Mouse (Mus musculus) E14TG2a.4 (cell line): Measurements from ENCODE around the gene Csrnp3.

Experiments used
- CTCF ChIP-seq: conservative IDR thresholded peaks from 2 replicates; pipeline ENCODE4 v1.5.1; 2014; ENCODE audit warnings: low read length
- NANOG ChIP-seq: IDR thresholded peaks from 2 replicates; pipeline ENCODE4 v1.6.1; 2014; ENCODE audit warnings: borderline replicate concordance, low read length, mixed read lengths

- TF ChIP-seq CTCF (no peak), NANOG (no peak)
Measured at GRCm38 (mm10) chr2:65859767-65860727, 14.5 kb downstream of the Csrnp3 start.
